Mouse (Mus musculus) heart, embryonic 14.5 days (tissue): ENCODE measurements around the gene Srsf9. TPM values are rescaled to one million over a fixed set of nuclear protein-coding genes. Genes with fewer than 3 reads are reported as not detected.
A peak's percentile ranks its signal among the peaks of the same experiment; 100 is the strongest.

ENCODE experiments used
- ATAC-seq: fragments of 200-750 bp; cut with Nextera tagmentation; 2 replicates; pipeline ENCODE4 v1.8.0; 2017; ENCODE audit warnings: low read depth, moderate TSS enrichment; ENCODE audit not compliant: insufficient number of reproducible peaks, insufficient read depth, low FRiP score
- H3K27ac ChIP-seq, 2 experiments: fragments of 200-500 bp in 1 of 2; fragments of 300-500 bp in 1 of 2; sonication (generic) in 1 of 2; replicated peaks in 1 of 2; 2 replicates each; pipeline ENCODE4 v1.5.1; 2012 to 2014; ENCODE audit warnings: low read depth in 2 of 2, low read length in 2 of 2, control low read depth in 1 of 2, mild to moderate bottlenecking in 1 of 2, mixed read lengths in 1 of 2; ENCODE audit not compliant: control insufficient read depth in 1 of 2, insufficient read depth in 1 of 2
- H3K27me3 ChIP-seq: fragments of 300-500 bp; sonication (generic); 2 replicates; pipeline ENCODE4 v1.6.1; 2014; ENCODE audit warnings: mild to moderate bottlenecking, low read length, control low read depth; ENCODE audit not compliant: control insufficient read depth, insufficient read depth
- H3K36me3 ChIP-seq: fragments of 300-500 bp; sonication (generic); 2 replicates; pipeline ENCODE4 v1.6.1; 2014; ENCODE audit warnings: mild to moderate bottlenecking, control low read depth, low read length, mixed read lengths; ENCODE audit not compliant: control insufficient read depth, insufficient read depth
- H3K4me1 ChIP-seq, 2 experiments: fragments of 200-500 bp in 1 of 2; fragments of 300-500 bp in 1 of 2; sonication (generic) in 1 of 2; 2 replicates each; pipeline ENCODE4 v1.6.1; 2012 to 2014; ENCODE audit warnings: low read length in 2 of 2, control low read depth in 1 of 2, mixed read lengths in 1 of 2; ENCODE audit not compliant: control insufficient read depth in 2 of 2, insufficient read depth in 2 of 2
- H3K4me2 ChIP-seq: fragments of 300-500 bp; sonication (generic); 2 replicates; pipeline ENCODE4 v1.6.1; 2014; ENCODE audit warnings: mild to moderate bottlenecking, low read length
- H3K4me3 ChIP-seq, 2 experiments: fragments of 200-500 bp in 1 of 2; fragments of 300-500 bp in 1 of 2; sonication (generic) in 1 of 2; 2 replicates each; pipeline ENCODE4 v1.5.1; 2012 to 2014; ENCODE audit warnings: low read length in 2 of 2, mild to moderate bottlenecking in 2 of 2, control low read depth in 1 of 2, low read depth in 1 of 2, moderate library complexity in 1 of 2; ENCODE audit not compliant: control insufficient read depth in 1 of 2, insufficient read depth in 1 of 2
- H3K9ac ChIP-seq: fragments of 300-500 bp; sonication (generic); 2 replicates; pipeline ENCODE4 v1.6.1; 2014; ENCODE audit warnings: mild to moderate bottlenecking, low read length
- H3K9me3 ChIP-seq: fragments of 300-500 bp; sonication (generic); 2 replicates; pipeline ENCODE4 v1.6.1; 2016; ENCODE audit warnings: low read length, control low read depth; ENCODE audit not compliant: control insufficient read depth
- WGBS: fragments of 180-500 bp; shearing (Covaris S2); extraction: QIAGEN DNeasy Blood & Tissue Kit; methylation state at CpG from one replicate; pipeline ENCODE4 v1.1.7; 2014; 5-methylcytosine and 5-hydroxymethylcytosine counted together
- polyA plus RNA-seq: library from polyadenylated mRNA; unstranded; fragments of >200 nt; fragmentation: Nextera tagmentation; extraction: Ambion mirVana; gene quantifications from 2 replicates; pipeline ENCODE4 v1.2.1, GENCODE M21; 2014

Gene Srsf9
- polyA plus RNA-seq, 1 experiment from 2014 or later: 104 TPM

DNA sequence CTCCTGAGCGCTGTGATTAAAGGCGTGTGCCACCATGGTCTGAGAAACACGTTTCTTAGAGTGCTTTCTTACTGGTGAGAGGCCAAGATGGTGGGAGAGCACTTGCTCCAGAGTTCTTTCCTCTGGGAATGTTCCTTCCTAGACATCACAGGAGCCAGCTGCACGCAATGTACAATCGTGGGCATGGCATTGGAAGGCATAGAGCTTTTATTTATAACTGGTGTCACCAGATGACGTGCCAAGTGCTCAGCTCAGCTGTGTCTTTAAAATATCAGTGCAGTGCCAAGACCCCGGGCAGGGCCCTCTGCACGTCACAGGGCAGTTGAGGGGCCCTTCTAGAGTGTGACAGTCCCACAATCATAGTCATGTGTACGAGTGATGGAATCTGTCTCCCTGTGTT is 4.0 kb downstream of the Srsf9 start:
- H3K4me2 ChIP-seq: no peak overlapping the region
- H3K27ac ChIP-seq: peak overlapping the region; percentile 1 to 50; a peak in 1 of 4 replicates
- H3K36me3 ChIP-seq: peaks cover 63% of the 10 kb centered on the region

DNA sequence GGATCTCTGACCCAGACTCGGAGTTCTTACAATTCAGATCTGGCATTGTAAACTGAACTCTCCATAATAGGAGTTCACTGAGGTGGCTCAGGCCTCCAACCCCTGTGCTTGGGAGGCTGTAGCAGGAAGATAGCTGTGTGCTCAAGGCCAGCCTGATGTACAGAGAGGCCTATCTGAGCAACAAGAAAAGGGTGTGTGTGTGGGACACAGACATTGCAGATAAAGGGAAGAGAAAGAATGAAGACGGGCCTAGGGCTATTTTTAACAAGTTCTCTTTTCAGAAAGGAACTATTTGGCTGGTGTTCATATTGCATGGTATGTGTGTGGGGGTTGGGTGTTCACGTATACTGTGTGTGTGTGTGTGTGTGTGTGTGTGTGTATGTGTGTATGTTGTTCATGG is 6.6 kb downstream of the Srsf9 start:
- Histone ChIP-seq H3K36me3 (peaks cover 69% of the 10 kb centered on the region), H3K27me3 (no peaks in the 10 kb centered on the region), H3K4me3 (no peak overlapping the region), H3K9ac (no peak overlapping the region; the same call in 1 of the 2 replicates), H3K4me1 (peaks cover 10 to 15% of the 10 kb centered on the region in 2 experiments), H3K9me3 (no peaks in the 10 kb centered on the region), H3K27ac (peak overlapping the region; percentile 40 to 55; a peak in 3 of 4 replicates), H3K4me2 (no peak overlapping the region)
- 53% methylated on average over 3 of the region's 3 CpGs for WGBS
- ATAC-seq: no peak

More for the DNA sequence above, 4.0 kb downstream of the Srsf9 start:
- no peak overlapping the region for H3K9ac ChIP-seq
- WGBS: 55% methylated on average over 9 of the region's 9 CpGs
- H3K4me3 ChIP-seq: no peak overlapping the region
- no peak for ATAC-seq
- no peaks in the 10 kb centered on the region for H3K9me3 ChIP-seq
- H3K4me1 ChIP-seq: peaks cover 13 to 25% of the 10 kb centered on the region in 2 experiments
- no peaks in the 10 kb centered on the region for H3K27me3 ChIP-seq

DNA sequence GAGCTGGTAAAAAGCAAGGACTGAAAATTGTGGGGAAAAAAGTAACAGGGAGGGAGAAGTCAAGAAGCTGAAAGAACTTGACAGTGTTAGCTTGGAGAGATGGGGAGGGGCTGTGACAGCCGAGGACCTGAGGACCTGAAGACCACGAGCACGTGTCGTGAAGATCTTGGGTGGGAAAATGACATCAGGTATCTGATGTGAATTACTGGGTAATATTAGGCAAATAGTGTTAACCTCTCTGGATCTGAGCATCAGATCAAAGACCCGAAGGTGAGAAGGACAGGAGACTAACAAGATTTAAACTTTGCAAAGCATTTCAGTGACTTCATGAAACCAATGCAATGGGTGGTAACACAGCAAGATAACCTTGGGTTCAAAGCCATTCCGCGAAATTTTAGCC is 13.0 kb downstream of the Srsf9 start:
- H3K9me3 ChIP-seq: no peaks in the 10 kb centered on the region
- H3K4me3 ChIP-seq: peak overlapping the region in 1 of 2 experiments; percentile 91; a peak in 2 of 4 replicates
- no peak for ATAC-seq
- peaks cover 45% of the 10 kb centered on the region for H3K36me3 ChIP-seq
- WGBS: 18% methylated on average over 7 of the region's 7 CpGs
- peak overlapping the region; percentile 92 for H3K9ac ChIP-seq
- H3K4me1 ChIP-seq: peaks cover 2 to 16% of the 10 kb centered on the region in 2 experiments
- no peak overlapping the region for H3K27ac ChIP-seq
- H3K4me2 ChIP-seq: peak overlapping the region; percentile 87
- no peaks in the 10 kb centered on the region for H3K27me3 ChIP-seq

DNA sequence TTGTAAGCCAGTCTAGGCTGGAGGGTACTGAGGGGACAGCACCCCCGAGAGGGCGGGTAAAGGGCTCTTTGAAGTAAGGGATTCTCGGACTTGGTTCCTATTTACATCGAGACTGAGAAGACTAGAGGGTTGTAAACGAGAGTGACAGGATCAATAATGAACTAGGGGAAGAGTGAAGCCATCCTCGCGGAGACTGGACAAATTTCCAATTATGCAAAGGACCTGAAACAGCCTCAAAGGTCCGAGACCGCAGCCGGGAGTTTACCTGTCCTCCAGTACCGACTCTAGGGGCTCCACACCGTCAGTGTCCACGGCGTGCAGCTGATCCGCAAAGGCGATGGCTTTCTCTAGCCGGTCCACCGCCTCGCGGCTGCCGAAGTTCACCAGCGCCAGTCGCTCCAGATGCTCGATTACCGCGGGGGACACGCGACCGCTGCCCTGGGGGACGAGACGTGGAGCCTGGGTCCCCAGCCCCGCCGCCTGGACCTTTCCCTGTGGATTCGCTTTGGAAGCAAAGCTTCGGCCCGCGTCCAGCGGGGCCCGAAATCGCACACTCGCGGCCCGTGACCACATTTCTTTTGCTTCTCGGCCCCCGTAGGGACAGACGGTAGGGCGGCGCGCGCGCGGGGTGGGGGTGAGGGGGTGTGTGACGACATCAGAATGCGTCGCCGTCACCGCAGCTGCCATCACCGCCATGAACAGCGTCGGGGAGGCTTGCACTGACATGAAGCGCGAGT is 13.8 kb downstream of the Srsf9 start, which contains the start of the genes Gatc and Triap1:
TSS of gene Gatc (minus strand) at position 602 of the 737 bp plus-strand sequence.
TSS of gene Triap1 (plus strand) at position 649 of the 737 bp plus-strand sequence.
- peaks cover 45% of the 10 kb centered on the region for H3K36me3 ChIP-seq
- H3K4me2 ChIP-seq: peak within 1 kb of the TSS; percentile 87
- peak within 1 kb of the TSS; percentile 91 to 94 for H3K4me3 ChIP-seq
- H3K4me1 ChIP-seq: peaks cover 2 to 16% of the 10 kb centered on the region in 2 experiments
- H3K9me3 ChIP-seq: no peaks in the 10 kb centered on the region
- H3K27me3 ChIP-seq: no peaks in the 10 kb centered on the region
- H3K27ac ChIP-seq: peak within 1 kb of the TSS; percentile 76 to 81
- peak within 1 kb of the TSS; percentile 92 for H3K9ac ChIP-seq
- peak; percentile 87 for ATAC-seq
- under 1% methylated on average over 62 of the region's 62 CpGs for WGBS

DNA sequence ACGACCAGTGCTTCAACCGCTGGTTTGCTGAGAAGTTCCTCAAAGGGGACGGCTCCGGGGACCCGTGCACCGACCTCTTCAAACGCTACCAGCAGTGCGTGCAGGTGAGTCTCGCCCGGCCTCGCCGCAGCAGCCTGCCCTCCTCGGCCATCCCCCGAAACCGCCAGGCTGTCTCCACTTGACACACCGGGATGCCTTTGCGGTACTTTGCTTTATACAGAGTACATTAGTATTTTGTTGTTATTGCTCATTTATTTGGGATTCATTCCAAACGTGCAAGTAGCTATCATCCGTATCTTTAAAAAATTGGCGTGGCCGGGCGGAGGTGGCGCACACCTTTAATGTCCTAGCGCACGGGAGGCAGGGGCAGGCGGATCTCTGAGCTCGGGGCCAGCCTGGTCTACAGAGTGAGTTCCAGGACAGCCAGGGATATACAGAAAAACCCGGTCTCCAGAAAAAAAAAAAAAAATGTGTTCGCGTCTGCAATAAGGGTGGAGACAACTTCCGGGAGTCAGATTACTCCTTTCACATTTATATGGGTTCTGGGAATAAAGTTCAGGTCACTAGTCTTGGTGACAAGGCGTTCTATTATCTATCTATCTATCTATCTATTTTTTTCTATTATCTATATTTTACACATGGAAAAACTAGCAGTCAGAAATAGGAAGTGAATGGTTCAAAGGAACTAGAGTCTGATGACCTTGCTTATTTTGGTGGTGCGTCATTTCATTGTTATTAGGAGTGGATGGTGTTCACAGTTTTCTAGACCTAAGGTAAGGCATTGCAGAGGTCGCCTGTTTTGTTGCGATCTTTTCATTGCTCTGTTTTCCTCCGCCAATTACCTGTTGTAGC is 14.6 kb downstream of the Srsf9 start:
- Histone ChIP-seq H3K36me3 (peaks cover 45% of the 10 kb centered on the region), H3K27me3 (no peaks in the 10 kb centered on the region), H3K9me3 (no peaks in the 10 kb centered on the region), H3K4me3 (peak overlapping the region; percentile 91 to 94), H3K27ac (peak overlapping the region; percentile 6 to 81; a peak in 2 of 4 replicates), H3K4me2 (peak overlapping the region; percentile 87), H3K9ac (peak overlapping the region; percentile 92), H3K4me1 (peaks cover 2 to 16% of the 10 kb centered on the region in 2 experiments)
- no peak for ATAC-seq
- 10% methylated on average over 36 of the region's 36 CpGs for WGBS

DNA sequence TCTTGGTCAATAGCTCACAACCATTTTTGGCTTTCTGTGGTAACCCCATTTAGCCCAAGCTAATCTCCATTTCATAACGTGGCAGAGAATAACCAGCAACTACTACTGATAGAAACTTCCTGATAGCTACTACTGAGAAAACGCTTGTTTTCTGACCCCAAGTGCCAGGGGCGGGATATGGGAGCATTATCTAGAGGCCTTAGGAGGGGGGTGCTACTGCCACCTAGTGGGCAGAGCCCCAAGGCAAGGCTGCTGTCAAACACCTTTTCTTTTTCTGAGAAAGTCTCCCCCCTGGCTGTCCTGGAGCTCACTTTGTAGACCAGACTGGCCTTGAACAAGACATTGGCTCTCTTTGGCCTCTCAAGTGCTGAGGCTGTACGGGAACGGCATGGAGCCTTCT is 20.6 kb downstream of the Srsf9 start:
- 1% methylated on average over 5 of the region's 5 CpGs for WGBS
- peak overlapping the region in 1 of 2 experiments; percentile 56; a peak in 2 of 4 replicates for H3K27ac ChIP-seq
- ATAC-seq: peak; percentile 16; the same call in 1 of the 2 replicates

DNA sequence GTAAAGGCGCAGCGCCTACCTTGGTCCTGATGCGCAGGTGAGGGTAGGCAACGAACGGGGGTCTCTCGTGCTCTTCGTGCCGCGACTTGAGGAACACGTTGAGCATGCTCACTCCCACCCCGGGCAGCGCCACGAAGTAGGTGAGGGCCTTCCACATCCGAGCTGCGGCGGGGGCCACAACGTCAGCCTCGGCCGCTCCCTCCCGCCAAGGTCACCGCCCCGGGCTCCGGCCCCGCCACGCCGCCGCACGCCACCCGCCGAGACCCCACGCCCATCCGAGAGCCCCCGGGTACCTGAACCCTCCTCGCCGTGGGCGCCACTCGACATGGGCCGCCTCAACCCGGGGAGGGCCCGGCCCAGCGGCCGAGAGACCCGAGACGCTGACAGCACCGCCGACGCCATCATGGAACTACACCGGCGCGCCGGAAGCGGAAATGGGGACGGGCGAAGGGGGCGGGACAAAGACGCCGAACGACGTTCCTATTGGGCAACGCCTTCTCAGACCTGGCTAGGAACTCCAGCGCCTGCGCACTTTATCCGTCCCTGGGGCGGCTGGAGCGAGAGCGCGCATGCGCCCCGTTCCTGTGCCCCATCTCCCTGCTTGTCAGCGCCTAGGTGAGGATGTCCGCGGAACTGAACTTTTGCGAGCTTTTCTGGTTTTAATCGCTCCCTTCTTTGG is 21.7 kb downstream of the Srsf9 start, which contains the start of gene Cox6a1:
TSS of gene Cox6a1 (minus strand) at position 436 of the 679 bp plus-strand sequence.
- WGBS: under 1% methylated on average over 64 of the region's 74 CpGs
- Histone ChIP-seq H3K36me3 (peaks cover 35% of the 10 kb centered on the region), H3K4me2 (peak within 1 kb of the TSS; percentile 85), H3K27me3 (no peaks in the 10 kb centered on the region), H3K9me3 (0 out of 2 replicates have a peak, but pooled peaks cover 3% of the 10 kb centered on the region), H3K27ac (peak within 1 kb of the TSS; percentile 69 to 74), H3K4me3 (peak within 1 kb of the TSS; percentile 74 to 93), H3K4me1 (peaks cover 0 to 7% of the 10 kb centered on the region in 2 experiments; a peak in 2 of 4 replicates), H3K9ac (peak within 1 kb of the TSS; percentile 87)
- ATAC-seq: peak; percentile 92

More for the DNA sequence above, 20.6 kb downstream of the Srsf9 start:
- H3K27me3 ChIP-seq: no peaks in the 10 kb centered on the region
- H3K9ac ChIP-seq: peak overlapping the region; percentile 87
- H3K9me3 ChIP-seq: 0 out of 2 replicates have a peak, but pooled peaks cover 3% of the 10 kb centered on the region
- H3K4me2 ChIP-seq: peak overlapping the region; percentile 85
- H3K4me3 ChIP-seq: peak overlapping the region; percentile 74 to 93
- H3K4me1 ChIP-seq: peaks cover 0 to 7% of the 10 kb centered on the region in 2 experiments; a peak in 2 of 4 replicates
- peaks cover 46% of the 10 kb centered on the region for H3K36me3 ChIP-seq
